18 mouse cellular contexts compared by ENCODE assay signal in the genomic region with DNA sequence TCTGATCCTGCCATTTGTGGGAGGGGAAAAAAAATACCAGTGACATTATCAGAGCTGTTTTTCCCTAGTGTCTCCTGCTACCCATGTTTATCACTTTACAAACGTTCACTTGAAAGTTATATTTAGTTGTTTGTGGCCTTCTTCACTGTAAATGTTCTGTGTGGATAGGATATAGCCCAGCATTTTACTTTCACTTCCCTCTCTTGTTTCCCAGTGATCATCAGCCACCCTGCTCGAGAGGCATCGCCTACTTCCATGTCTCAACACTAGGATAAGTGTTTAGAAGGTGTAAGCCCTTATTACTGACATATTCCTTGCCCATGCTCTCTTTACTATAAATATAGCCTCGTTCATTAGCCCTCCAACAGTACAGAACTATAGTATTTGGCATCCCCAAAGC.
"Had no signal": no experiment of that assay in that cellular context is flagged by ENCODE, and none has a peak within 500 bp of the region (broad histone marks: within the 10 kb centered on the region; RNA-seq: fewer than 3 reads in every experiment).

No protein-coding gene starts in this region.

- H3K36me3 ChIP-seq: limb, embryonic 12.5 days; liver, embryonic 13.5 days; lung, embryonic 15.5 days; midbrain, embryonic 10.5 days; midbrain, embryonic 15.5 days; neural tube, embryonic 13.5 days had no signal

- ATAC-seq: liver, postnatal 0 days; midbrain, embryonic 15.5 days had no signal

- H3K4me2 ChIP-seq: limb, embryonic 12.5 days; liver, embryonic 13.5 days; lung, embryonic 15.5 days; midbrain, embryonic 15.5 days; neural tube, embryonic 13.5 days had no signal

- H3K9ac ChIP-seq: limb, embryonic 12.5 days; liver, embryonic 13.5 days; liver, postnatal 0 days; lung, embryonic 15.5 days; midbrain, embryonic 15.5 days; neural tube, embryonic 13.5 days had no signal

- H3K4me1 ChIP-seq: limb, embryonic 12.5 days; liver, embryonic 13.5 days; lung, embryonic 15.5 days; midbrain, embryonic 10.5 days; midbrain, embryonic 15.5 days; neural tube, embryonic 13.5 days had no signal

- H3K4me3 ChIP-seq: layer of hippocampus, adult 2 months; limb, embryonic 12.5 days; liver, embryonic 13.5 days; lung, embryonic 15.5 days; midbrain, embryonic 10.5 days; midbrain, embryonic 15.5 days; neural tube, embryonic 13.5 days had no signal

- H3K27me3 ChIP-seq: limb, embryonic 12.5 days; liver, embryonic 13.5 days; lung, embryonic 15.5 days; midbrain, embryonic 15.5 days; neural tube, embryonic 13.5 days had no signal

- H3K9me3 ChIP-seq: limb, embryonic 12.5 days; liver, embryonic 13.5 days; lung, embryonic 15.5 days; midbrain, embryonic 10.5 days; midbrain, embryonic 15.5 days; neural tube, embryonic 13.5 days had no signal

- H3K27ac ChIP-seq: layer of hippocampus, adult 2 months; limb, embryonic 12.5 days; liver, embryonic 13.5 days; lung, embryonic 15.5 days; macrophage; midbrain, embryonic 10.5 days; midbrain, embryonic 15.5 days; neural tube, embryonic 13.5 days; stomach, postnatal 0 days had no signal

- DNase-seq: kidney, adult 9 months; kidney, postnatal 10 days; kidney, postnatal 4 days; liver; liver, embryonic 13.5 days; liver, postnatal 0 days; lung, postnatal 14 days; retina, postnatal 1 day; right cerebral cortex, postnatal 4 days; thymus, postnatal 14 days had no signal
